Mouse (Mus musculus) spleen, adult 2 months (tissue): Measurements from ENCODE around the gene 4921530L21Rik. TPM values are rescaled to one million over a fixed set of nuclear protein-coding genes. Genes with fewer than 3 reads are reported as not detected.

Source experiments
- DNase-seq, 2 experiments: peaks; one replicate each; pipeline versions ENCODE4 v3.0.0 to v3.0.0-alpha.2; 2012 to 2021; ENCODE audit warnings: low spot score in 2 of 2, low read depth in 1 of 2
- H3K27ac ChIP-seq: fragments of 200-500 bp; 2 replicates; pipeline ENCODE4 v1.5.1; 2012; ENCODE audit warnings: low read length, inconsistent platforms; ENCODE audit not compliant: insufficient read depth
- H3K27me3 ChIP-seq: fragments of 200-500 bp; 2 replicates; pipeline ENCODE4 v1.6.1; 2012; ENCODE audit warnings: mild to moderate bottlenecking, moderate library complexity, low read length, inconsistent platforms; ENCODE audit not compliant: control insufficient read depth, insufficient read depth
- H3K36me3 ChIP-seq: fragments of 200-500 bp; 2 replicates; pipeline ENCODE4 v1.6.1; 2012; ENCODE audit warnings: mild to moderate bottlenecking, low read length, inconsistent platforms; ENCODE audit not compliant: control insufficient read depth, insufficient read depth
- H3K4me1 ChIP-seq: fragments of 200-500 bp; 2 replicates; pipeline ENCODE4 v1.6.1; 2011; ENCODE audit warnings: inconsistent platforms; ENCODE audit not compliant: control insufficient read depth, insufficient read depth, insufficient read length
- H3K4me3 ChIP-seq: fragments of 200-500 bp; 2 replicates; pipeline ENCODE4 v1.5.1; 2011; ENCODE audit warnings: mild to moderate bottlenecking, inconsistent platforms; ENCODE audit not compliant: insufficient read depth, insufficient read length; ENCODE audit errors: extremely low read depth
- CTCF ChIP-seq: fragments of 200-500 bp; IDR thresholded peaks from 2 replicates; pipeline ENCODE4 v1.5.1; 2011; ENCODE audit warnings: mild to moderate bottlenecking, inconsistent platforms; ENCODE audit not compliant: insufficient read depth, insufficient read length, insufficient replicate concordance; ENCODE audit errors: extremely low read depth
- POLR2A ChIP-seq: fragments of 200-500 bp; IDR thresholded peaks from 2 replicates; pipeline ENCODE4 v1.6.1; 2011; ENCODE audit warnings: low read depth, low read length, inconsistent platforms
- WGBS: fragments of 180-500 bp; shearing (Covaris S2); methylation state at CpG from one replicate; pipeline ENCODE4 v1.1.7; 2018; 5-methylcytosine and 5-hydroxymethylcytosine counted together
- polyA plus RNA-seq: library from polyadenylated mRNA; depleted of rRNA; stranded (reverse); fragments of >200 nt; gene quantifications from 2 replicates; pipeline ENCODE4 v1.2.3, GENCODE M21; 2012

The 4921530L21Rik gene
- polyA plus RNA-seq, 1 experiment: not detected

DNA sequence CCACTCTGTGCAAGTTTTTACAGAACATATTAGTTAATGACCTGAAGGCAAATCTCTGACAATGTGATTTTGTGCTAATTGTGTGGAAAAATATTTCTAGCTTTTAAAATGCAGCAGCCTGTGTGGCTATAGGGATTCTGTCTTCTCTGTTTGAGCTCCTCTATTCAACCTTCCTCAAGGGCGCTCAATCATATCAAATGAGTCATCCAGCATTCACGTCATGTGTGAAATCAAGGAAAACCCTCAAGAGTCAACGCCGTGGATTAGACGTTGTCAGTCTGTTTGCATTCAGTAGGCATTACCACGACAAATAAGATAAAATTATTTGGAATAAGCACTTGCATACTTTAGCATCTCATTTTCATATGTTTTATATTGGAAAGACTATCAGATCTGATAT lies 18.4 kb downstream of the 4921530L21Rik start:
- WGBS: 92% methylated on average over 6 of the region's 6 CpGs
- Histone ChIP-seq H3K4me1 (no peaks in the 10 kb centered on the region), H3K27me3 (no peaks in the 10 kb centered on the region), H3K27ac (no peak overlapping the region), H3K36me3 (no peaks in the 10 kb centered on the region), H3K4me3 (no peak overlapping the region)
- TF ChIP-seq CTCF: no peak
- TF ChIP-seq POLR2A: no peak
- DNase-seq: no peak

- TF ChIP-seq CTCF (no peak), POLR2A (no peak)
- 87% methylated on average over 1 of the region's 1 CpGs for WGBS
- Histone ChIP-seq H3K4me1 (no peaks in the 10 kb centered on the region), H3K27me3 (no peaks in the 10 kb centered on the region), H3K27ac (no peak overlapping the region), H3K4me3 (no peak overlapping the region), H3K36me3 (no peaks in the 10 kb centered on the region)
- DNase-seq: no peak
Measured at GRCm38 (mm10) chr14:95904591-95905095, 23.6 kb downstream of the 4921530L21Rik start.

GRCm38 (mm10) chr14:95913293-95913692 lies 32.2 kb downstream of the 4921530L21Rik start:
- WGBS: 87% methylated on average over 2 of the region's 2 CpGs
- DNase-seq: no peak

DNA sequence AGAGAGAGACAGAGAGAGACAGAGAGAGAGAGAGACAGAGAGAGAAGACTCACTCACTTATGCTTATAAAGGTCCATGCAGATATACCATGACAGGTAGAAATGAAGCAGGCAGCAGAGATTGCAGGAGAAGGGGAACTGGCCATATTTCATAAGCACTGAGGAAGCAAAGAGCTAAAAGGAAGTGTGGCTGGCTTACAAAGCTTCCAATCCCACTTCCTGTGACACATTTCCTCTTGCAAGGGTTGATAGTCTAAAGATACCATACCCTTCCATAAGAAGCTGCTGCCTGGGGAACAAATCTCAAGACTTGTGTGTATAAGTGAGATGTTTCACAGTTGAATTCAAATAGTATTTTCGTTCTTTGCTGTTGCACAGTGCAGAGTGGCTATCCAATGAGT lies 45.7 kb downstream of the 4921530L21Rik start:
- Histone ChIP-seq H3K4me1 (no peaks in the 10 kb centered on the region), H3K27ac (no peak overlapping the region), H3K4me3 (no peak overlapping the region), H3K36me3 (no peaks in the 10 kb centered on the region), H3K27me3 (no peaks in the 10 kb centered on the region)
- WGBS: 60% methylated on average over 1 of the region's 1 CpGs
- no peak for TF ChIP-seq POLR2A
- TF ChIP-seq CTCF: no peak
- no peak for DNase-seq

More at GRCm38 (mm10) chr14:95913293-95913692, 32.2 kb downstream of the 4921530L21Rik start:
- no peak for TF ChIP-seq POLR2A
- TF ChIP-seq CTCF: no peak
- H3K27ac ChIP-seq: no peak overlapping the region
- H3K4me3 ChIP-seq: no peak overlapping the region
- H3K36me3 ChIP-seq: no peaks in the 10 kb centered on the region
- H3K27me3 ChIP-seq: no peaks in the 10 kb centered on the region
- H3K4me1 ChIP-seq: no peaks in the 10 kb centered on the region

DNA sequence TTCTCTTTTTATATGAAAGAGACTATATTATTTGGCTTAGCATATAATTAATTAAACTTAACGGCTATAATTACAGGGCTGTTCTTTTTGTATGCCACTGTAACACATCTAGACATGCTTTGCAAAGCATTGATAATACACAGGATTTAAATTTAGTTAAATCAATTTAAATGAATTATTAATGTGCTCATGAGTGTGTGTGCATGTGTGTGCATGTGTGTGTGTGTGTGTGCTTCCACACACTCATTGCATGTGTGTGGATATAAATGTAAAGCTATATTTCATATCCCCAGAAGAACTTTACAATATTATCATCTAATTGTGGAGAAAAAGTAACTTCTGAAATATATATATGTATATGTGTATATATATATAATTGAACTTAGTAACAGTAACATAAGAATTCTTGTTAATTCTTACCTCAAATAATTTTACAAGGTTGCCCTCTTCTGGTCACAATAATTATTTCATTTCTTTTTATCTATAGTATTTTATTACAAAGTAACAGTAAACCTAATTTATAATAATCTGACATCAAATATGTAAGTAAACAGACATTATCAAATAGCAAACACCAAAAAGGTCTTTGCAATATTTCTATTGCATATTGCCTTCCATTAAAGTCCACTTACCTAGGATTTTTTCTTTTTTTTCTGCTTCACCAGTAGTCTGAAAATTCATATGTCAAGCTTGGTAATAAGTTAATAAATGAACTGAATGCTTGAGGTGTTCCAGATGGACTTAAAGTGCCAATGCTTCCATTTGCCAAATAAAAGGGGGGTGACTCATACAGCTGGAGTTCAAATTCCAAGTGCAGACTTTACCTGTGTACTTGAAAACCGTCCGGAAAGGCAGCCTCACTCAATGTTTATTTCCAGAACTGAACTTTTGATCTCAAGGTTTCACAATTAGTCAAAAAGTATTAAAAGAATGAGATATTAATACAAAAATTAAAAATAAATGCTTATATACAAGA lies 47.0 kb downstream of the 4921530L21Rik start:
- no peaks in the 10 kb centered on the region for H3K4me1 ChIP-seq
- no peaks in the 10 kb centered on the region for H3K27me3 ChIP-seq
- DNase-seq: no peak
- no peak overlapping the region for H3K4me3 ChIP-seq
- no peak for TF ChIP-seq CTCF
- no peak for TF ChIP-seq POLR2A
- 87% methylated on average over 3 of the region's 3 CpGs for WGBS
- no peak overlapping the region for H3K27ac ChIP-seq
- H3K36me3 ChIP-seq: no peaks in the 10 kb centered on the region
